Mouse (Mus musculus): ENCODE measurements around the gene Atf1. TPM values are rescaled to one million over a fixed set of nuclear protein-coding genes. Genes with fewer than 3 reads are reported as not detected.

The Atf1 gene
- polyA plus RNA-seq, 1 experiment = 21.9 TPM

- Histone ChIP-seq H3ac (ENCODE audit: control insufficient read depth, insufficient read length) (no peak overlapping the region), H3K79me2 (ENCODE audit: control insufficient read depth, insufficient read depth) (no peaks in the 10 kb centered on the region), H3K36me3 (ENCODE audit: control insufficient read depth, insufficient read depth) (peaks cover 43% of the 10 kb centered on the region), H3K4me2 (ENCODE audit: low read depth) (no peak overlapping the region), H3K4me3 (no peak overlapping the region), H3K27me3 (ENCODE audit: control insufficient read depth, insufficient read depth, insufficient read length) (no peaks in the 10 kb centered on the region)
- TF ChIP-seq POLR2AphosphoS2 (IDR thresholded peaks at IDR 0.05; ENCODE audit: insufficient read length, low read depth) = no peak
- no peak for TF ChIP-seq MYOD1 (IDR thresholded peaks at IDR 0.05; ENCODE audit: control insufficient read depth in 1 of 3, insufficient read length in 2 of 3, low read depth in 2 of 3)
- TF ChIP-seq MAX (IDR thresholded peaks at IDR 0.05; ENCODE audit: low read depth) = no peak
- no peak for TF ChIP-seq MYOG (IDR thresholded peaks at IDR 0.05; ENCODE audit: control insufficient read depth in 1 of 3, insufficient read depth in 1 of 3, insufficient read length in 2 of 3, low read depth in 2 of 3)
- TF ChIP-seq SRF (IDR thresholded peaks at IDR 0.05; ENCODE audit: control insufficient read depth, insufficient read length, low read depth) = no peak
- TF ChIP-seq USF1 (IDR thresholded peaks at IDR 0.05; ENCODE audit: low read depth) = no peak
- no peak for TF ChIP-seq REST (IDR thresholded peaks at IDR 0.05; ENCODE audit: insufficient read depth, insufficient read length)
- TF ChIP-seq E2F4 (IDR thresholded peaks at IDR 0.05; ENCODE audit: insufficient read depth) = no peak
- TF ChIP-seq TCF3 (IDR thresholded peaks at IDR 0.05; ENCODE audit: insufficient read length, low read depth) = no peak
These were observed 40.5 kb upstream of the Atf1 start for GRCm38 (mm10) chr15:100186882-100187672.

GRCm38 (mm10) chr15:100188542-100188941, 39.1 kb upstream of the Atf1 start:
- Histone ChIP-seq H3K27me3 (ENCODE audit: control insufficient read depth, insufficient read depth, insufficient read length) (no peaks in the 10 kb centered on the region), H3K4me3 (no peak overlapping the region), H3ac (ENCODE audit: control insufficient read depth, insufficient read length) (no peak overlapping the region), H3K79me2 (ENCODE audit: control insufficient read depth, insufficient read depth) (no peaks in the 10 kb centered on the region), H3K4me2 (ENCODE audit: low read depth) (no peak overlapping the region), H3K36me3 (ENCODE audit: control insufficient read depth, insufficient read depth) (peaks cover 39% of the 10 kb centered on the region)
- TF ChIP-seq TCF3 (IDR thresholded peaks at IDR 0.05; ENCODE audit: insufficient read length, low read depth) = no peak
- TF ChIP-seq POLR2AphosphoS2 (IDR thresholded peaks at IDR 0.05; ENCODE audit: insufficient read length, low read depth) = no peak
- TF ChIP-seq MYOG (IDR thresholded peaks at IDR 0.05; ENCODE audit: control insufficient read depth in 1 of 3, insufficient read depth in 1 of 3, insufficient read length in 2 of 3, low read depth in 2 of 3) = no peak
- no peak for TF ChIP-seq E2F4 (IDR thresholded peaks at IDR 0.05; ENCODE audit: insufficient read depth)
- no peak for TF ChIP-seq CEBPB (IDR thresholded peaks at IDR 0.05; ENCODE audit: insufficient read depth, poor library complexity, severe bottlenecking)
- no peak for TF ChIP-seq SRF (IDR thresholded peaks at IDR 0.05; ENCODE audit: control insufficient read depth, insufficient read length, low read depth)
- no peak for TF ChIP-seq MAX (IDR thresholded peaks at IDR 0.05; ENCODE audit: low read depth)
- TF ChIP-seq POLR2A (IDR thresholded peaks at IDR 0.05; ENCODE audit: insufficient read length, low read depth) = no peak
- TF ChIP-seq REST (IDR thresholded peaks at IDR 0.05; ENCODE audit: insufficient read depth, insufficient read length) = no peak
- no peak for TF ChIP-seq TCF12 (IDR thresholded peaks at IDR 0.05; ENCODE audit: insufficient read depth, poor library complexity, severe bottlenecking)
- no peak for TF ChIP-seq MYOD1 (IDR thresholded peaks at IDR 0.05; ENCODE audit: control insufficient read depth in 1 of 3, insufficient read length in 2 of 3, low read depth in 2 of 3)
- no peak for TF ChIP-seq USF1 (IDR thresholded peaks at IDR 0.05; ENCODE audit: low read depth)

GRCm38 (mm10) chr15:100188962-100189404, 38.6 kb upstream of the Atf1 start:
- TF ChIP-seq MYOG (IDR thresholded peaks at IDR 0.05; ENCODE audit: control insufficient read depth in 1 of 3, insufficient read depth in 1 of 3, insufficient read length in 2 of 3, low read depth in 2 of 3) = no peak
- TF ChIP-seq USF1 (IDR thresholded peaks at IDR 0.05; ENCODE audit: low read depth) = no peak
- Histone ChIP-seq H3K27me3 (ENCODE audit: control insufficient read depth, insufficient read depth, insufficient read length) (no peaks in the 10 kb centered on the region), H3K36me3 (ENCODE audit: control insufficient read depth, insufficient read depth) (peaks cover 43% of the 10 kb centered on the region), H3ac (ENCODE audit: control insufficient read depth, insufficient read length) (no peak overlapping the region), H3K4me2 (ENCODE audit: low read depth) (no peak overlapping the region), H3K4me3 (no peak overlapping the region), H3K79me2 (ENCODE audit: control insufficient read depth, insufficient read depth) (no peaks in the 10 kb centered on the region)

GRCm38 (mm10) chr15:100190083-100190482, 37.5 kb upstream of the Atf1 start:
- Histone ChIP-seq H3K4me3 (no peak overlapping the region), H3K27me3 (ENCODE audit: control insufficient read depth, insufficient read depth, insufficient read length) (no peaks in the 10 kb centered on the region), H3K4me2 (ENCODE audit: low read depth) (no peak overlapping the region), H3K79me2 (ENCODE audit: control insufficient read depth, insufficient read depth) (no peaks in the 10 kb centered on the region), H3K36me3 (ENCODE audit: control insufficient read depth, insufficient read depth) (peaks cover 45% of the 10 kb centered on the region), H3ac (ENCODE audit: control insufficient read depth, insufficient read length) (no peak overlapping the region)
- TF ChIP-seq CEBPB (IDR thresholded peaks at IDR 0.05; ENCODE audit: insufficient read depth, poor library complexity, severe bottlenecking) (no peak), TCF3 (IDR thresholded peaks at IDR 0.05; ENCODE audit: insufficient read length, low read depth) (no peak), TCF12 (IDR thresholded peaks at IDR 0.05; ENCODE audit: insufficient read depth, poor library complexity, severe bottlenecking) (no peak), MYOG (IDR thresholded peaks at IDR 0.05; ENCODE audit: control insufficient read depth in 1 of 3, insufficient read depth in 1 of 3, insufficient read length in 2 of 3, low read depth in 2 of 3) (no peak), POLR2A (IDR thresholded peaks at IDR 0.05; ENCODE audit: insufficient read length, low read depth) (no peak), MAX (IDR thresholded peaks at IDR 0.05; ENCODE audit: low read depth) (no peak), SRF (IDR thresholded peaks at IDR 0.05; ENCODE audit: control insufficient read depth, insufficient read length, low read depth) (no peak), REST (IDR thresholded peaks at IDR 0.05; ENCODE audit: insufficient read depth, insufficient read length) (no peak), MYOD1 (IDR thresholded peaks at IDR 0.05; ENCODE audit: control insufficient read depth in 1 of 3, insufficient read length in 2 of 3, low read depth in 2 of 3) (no peak), USF1 (IDR thresholded peaks at IDR 0.05; ENCODE audit: low read depth) (no peak), POLR2AphosphoS2 (IDR thresholded peaks at IDR 0.05; ENCODE audit: insufficient read length, low read depth) (no peak), E2F4 (IDR thresholded peaks at IDR 0.05; ENCODE audit: insufficient read depth) (no peak)

Measured in myocyte (in vitro differentiated cells).